Mouse (Mus musculus) mature B cell (primary cell): Measurements from ENCODE around the gene Arl6ip6.

Source experiments
- in situ Hi-C: fragments of 300-500 bp; cut with MboI; formaldehyde crosslinking; loops from 2 replicates; pipeline ENCODE4 v1.14.3; 2019

Gene Arl6ip6

GRCm38 (mm10) chr2:53191523-53192220 lies at the start of gene Arl6ip6:
Arl6ip6 (plus strand) TSS chr2:53191726.
- in situ Hi-C loops: no loop called here

GRCm38 (mm10) chr2:53146852-53147251 lies 44.7 kb upstream of the Arl6ip6 start:
- in situ Hi-C loops: no loop called here

GRCm38 (mm10) chr2:53173966-53174365 lies 17.6 kb upstream of the Arl6ip6 start:
- in situ Hi-C loops: no loop called here

GRCm38 (mm10) chr2:53178966-53179365 lies 12.6 kb upstream of the Arl6ip6 start:
- in situ Hi-C loops: no loop called here

GRCm38 (mm10) chr2:53179876-53180275 lies 11.7 kb upstream of the Arl6ip6 start:
- in situ Hi-C loops: no loop called here

GRCm38 (mm10) chr2:53189811-53190210 lies 1.7 kb upstream of the Arl6ip6 start:
- in situ Hi-C loops: no loop called here

- in situ Hi-C loops: no loop called here
Observed at GRCm38 (mm10) chr2:53190684-53191511, 628 bp upstream of the Arl6ip6 start, which contains the start of gene Prpf40a. Prpf40a (minus strand) TSS chr2:53191284.

- in situ Hi-C loops: no loop called here
Observed at GRCm38 (mm10) chr2:53192386-53192785, 860 bp downstream of the Arl6ip6 start.

- in situ Hi-C loops: no loop called here
Observed at GRCm38 (mm10) chr2:53196431-53196830, 4.9 kb downstream of the Arl6ip6 start.

GRCm38 (mm10) chr2:53199203-53199602 lies 7.7 kb downstream of the Arl6ip6 start:
- in situ Hi-C loops: no loop called here

GRCm38 (mm10) chr2:53200164-53200885 lies 8.8 kb downstream of the Arl6ip6 start:
- in situ Hi-C loops: no loop called here

GRCm38 (mm10) chr2:53204373-53205274 lies 13.1 kb downstream of the Arl6ip6 start:
- in situ Hi-C loops: no loop called here

- in situ Hi-C loops: no loop called here
Observed at GRCm38 (mm10) chr2:53206749-53207148, 15.2 kb downstream of the Arl6ip6 start.

- in situ Hi-C loops: no loop called here
Observed at GRCm38 (mm10) chr2:53213493-53213892, 22.0 kb downstream of the Arl6ip6 start.

- in situ Hi-C loops: no loop called here
Observed at GRCm38 (mm10) chr2:53222242-53222641, 30.7 kb downstream of the Arl6ip6 start.

GRCm38 (mm10) chr2:53256982-53257381 lies 65.5 kb downstream of the Arl6ip6 start:
- in situ Hi-C loops: no loop called here
